Mouse (Mus musculus) heart, embryonic 14.5 days (tissue): Measurements from ENCODE around the gene Ptpa. TPM values are rescaled to one million over a fixed set of nuclear protein-coding genes. Genes with fewer than 3 reads are reported as not detected.

Experiments used
- ATAC-seq: fragments of 200-750 bp; cut with Nextera tagmentation; 2 replicates; pipeline ENCODE4 v1.8.0; 2017; ENCODE audit warnings: low read depth, moderate TSS enrichment; ENCODE audit not compliant: insufficient number of reproducible peaks, insufficient read depth, low FRiP score
- H3K27ac ChIP-seq, 2 experiments: fragments of 200-500 bp in 1 of 2; fragments of 300-500 bp in 1 of 2; sonication (generic) in 1 of 2; replicated peaks in 1 of 2; 2 replicates each; pipeline ENCODE4 v1.5.1; 2012 to 2014; ENCODE audit warnings: low read depth in 2 of 2, low read length in 2 of 2, control low read depth in 1 of 2, mild to moderate bottlenecking in 1 of 2, mixed read lengths in 1 of 2; ENCODE audit not compliant: control insufficient read depth in 1 of 2, insufficient read depth in 1 of 2
- H3K27me3 ChIP-seq: fragments of 300-500 bp; sonication (generic); 2 replicates; pipeline ENCODE4 v1.6.1; 2014; ENCODE audit warnings: mild to moderate bottlenecking, low read length, control low read depth; ENCODE audit not compliant: control insufficient read depth, insufficient read depth
- H3K36me3 ChIP-seq: fragments of 300-500 bp; sonication (generic); 2 replicates; pipeline ENCODE4 v1.6.1; 2014; ENCODE audit warnings: mild to moderate bottlenecking, control low read depth, low read length, mixed read lengths; ENCODE audit not compliant: control insufficient read depth, insufficient read depth
- H3K4me1 ChIP-seq, 2 experiments: fragments of 200-500 bp in 1 of 2; fragments of 300-500 bp in 1 of 2; sonication (generic) in 1 of 2; 2 replicates each; pipeline ENCODE4 v1.6.1; 2012 to 2014; ENCODE audit warnings: low read length in 2 of 2, control low read depth in 1 of 2, mixed read lengths in 1 of 2; ENCODE audit not compliant: control insufficient read depth in 2 of 2, insufficient read depth in 2 of 2
- H3K4me2 ChIP-seq: fragments of 300-500 bp; sonication (generic); 2 replicates; pipeline ENCODE4 v1.6.1; 2014; ENCODE audit warnings: mild to moderate bottlenecking, low read length
- H3K4me3 ChIP-seq, 2 experiments: fragments of 200-500 bp in 1 of 2; fragments of 300-500 bp in 1 of 2; sonication (generic) in 1 of 2; 2 replicates each; pipeline ENCODE4 v1.5.1; 2012 to 2014; ENCODE audit warnings: low read length in 2 of 2, mild to moderate bottlenecking in 2 of 2, control low read depth in 1 of 2, low read depth in 1 of 2, moderate library complexity in 1 of 2; ENCODE audit not compliant: control insufficient read depth in 1 of 2, insufficient read depth in 1 of 2
- H3K9ac ChIP-seq: fragments of 300-500 bp; sonication (generic); 2 replicates; pipeline ENCODE4 v1.6.1; 2014; ENCODE audit warnings: mild to moderate bottlenecking, low read length
- H3K9me3 ChIP-seq: fragments of 300-500 bp; sonication (generic); 2 replicates; pipeline ENCODE4 v1.6.1; 2016; ENCODE audit warnings: low read length, control low read depth; ENCODE audit not compliant: control insufficient read depth
- WGBS: fragments of 180-500 bp; shearing (Covaris S2); extraction: QIAGEN DNeasy Blood & Tissue Kit; methylation state at CpG from one replicate; pipeline ENCODE4 v1.1.7; 2014; 5-methylcytosine and 5-hydroxymethylcytosine counted together
- polyA plus RNA-seq: library from polyadenylated mRNA; unstranded; fragments of >200 nt; fragmentation: Nextera tagmentation; extraction: Ambion mirVana; gene quantifications from 2 replicates; pipeline ENCODE4 v1.2.1, GENCODE M21; 2014

Gene Ptpa
- polyA plus RNA-seq, 1 experiment from 2014 or later, result 61.2 TPM

DNA sequence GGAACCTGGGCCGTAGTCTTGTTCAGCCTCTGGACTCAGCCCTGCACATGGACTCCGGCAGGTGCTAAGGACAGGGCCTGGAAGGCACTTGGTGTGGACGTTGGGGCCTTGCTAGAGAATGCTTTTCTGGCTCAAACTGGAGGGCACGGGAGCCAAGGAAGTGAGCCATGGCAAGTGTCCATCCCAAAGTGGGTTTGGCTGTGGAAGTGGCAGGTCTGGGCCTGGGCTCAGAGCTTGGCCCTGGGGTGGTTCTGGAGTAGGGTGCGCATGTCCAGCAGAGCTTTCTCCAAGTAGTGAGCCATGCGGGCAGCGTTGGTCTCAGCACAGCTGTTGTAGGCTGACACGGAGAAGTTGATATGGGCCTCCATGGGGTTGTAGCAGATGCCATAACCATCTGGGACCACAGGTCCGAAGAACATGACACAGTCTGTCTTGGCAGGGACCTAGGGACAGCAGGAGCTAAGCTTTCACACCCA lies 13.4 kb upstream of the Ptpa start:
- no peak overlapping the region for H3K4me2 ChIP-seq
- no peak overlapping the region for H3K9ac ChIP-seq
- H3K9me3 ChIP-seq, result no peaks in the 10 kb centered on the region
- H3K27me3 ChIP-seq, result no peaks in the 10 kb centered on the region
- no peak for ATAC-seq
- peaks cover 2 to 10% of the 10 kb centered on the region in 2 experiments; a peak in 2 of 4 replicates for H3K4me1 ChIP-seq
- 90% methylated on average over 9 of the region's 9 CpGs for WGBS
- no peak overlapping the region for H3K27ac ChIP-seq
- H3K4me3 ChIP-seq, result no peak overlapping the region
- peaks cover 99% of the 10 kb centered on the region for H3K36me3 ChIP-seq

DNA sequence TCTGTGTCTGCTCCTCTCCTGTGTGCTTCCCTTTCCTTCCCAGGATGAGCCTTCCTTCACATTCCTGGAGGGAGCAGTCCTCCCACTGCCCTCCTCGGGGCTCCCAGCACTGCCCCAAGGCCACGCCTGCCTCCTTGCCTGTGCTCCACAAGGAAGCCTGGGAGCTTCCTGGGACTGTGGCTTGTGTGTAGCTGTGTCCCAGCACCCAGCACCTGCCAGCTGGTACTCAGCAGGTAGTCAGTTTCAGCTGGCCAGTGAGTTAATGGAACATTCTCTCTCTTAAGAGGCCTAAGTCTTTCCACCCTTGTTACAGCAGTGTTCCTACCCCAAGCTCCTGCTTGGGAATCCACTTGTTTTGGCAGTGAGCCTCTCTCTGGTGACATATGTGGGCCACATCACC lies 13.0 kb upstream of the Ptpa start:
- no peak for ATAC-seq
- H3K36me3 ChIP-seq, result peaks cover 99% of the 10 kb centered on the region

DNA sequence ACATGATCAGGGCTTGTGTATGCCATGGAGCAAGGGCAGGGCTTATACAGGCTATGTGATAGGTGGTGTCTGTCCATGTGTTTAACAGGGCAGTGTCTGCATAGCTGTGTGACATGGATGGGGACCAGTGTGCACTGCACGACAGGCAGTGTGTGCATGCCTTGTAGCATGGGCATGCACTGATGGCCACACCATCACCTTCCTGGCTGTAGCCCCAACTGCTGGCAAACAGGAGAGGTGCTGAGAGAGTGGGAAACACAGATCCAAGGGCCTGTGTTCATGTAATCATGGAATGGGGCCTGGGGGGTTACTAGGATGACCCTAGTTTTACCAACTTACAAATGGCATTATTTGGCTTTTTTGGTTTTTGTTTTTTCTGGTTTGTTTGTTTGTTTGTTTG lies 12.0 kb upstream of the Ptpa start:
- Histone ChIP-seq H3K4me3 (no peak overlapping the region), H3K27ac (no peak overlapping the region), H3K9me3 (no peaks in the 10 kb centered on the region), H3K4me2 (no peak overlapping the region), H3K4me1 (peaks cover 2 to 10% of the 10 kb centered on the region in 2 experiments; a peak in 3 of 4 replicates), H3K27me3 (no peaks in the 10 kb centered on the region), H3K36me3 (peaks cover 99% of the 10 kb centered on the region), H3K9ac (no peak overlapping the region)
- ATAC-seq, result no peak
- 84% methylated on average over 1 of the region's 1 CpGs for WGBS

More for the DNA sequence above, 13.0 kb upstream of the Ptpa start:
- Histone ChIP-seq H3K9me3 (no peaks in the 10 kb centered on the region), H3K4me2 (no peak overlapping the region), H3K27me3 (no peaks in the 10 kb centered on the region), H3K4me1 (peaks cover 2 to 10% of the 10 kb centered on the region in 2 experiments; a peak in 2 of 4 replicates), H3K27ac (no peak overlapping the region), H3K9ac (no peak overlapping the region), H3K4me3 (no peak overlapping the region)
- WGBS, result 62% methylated on average over 2 of the region's 2 CpGs

DNA sequence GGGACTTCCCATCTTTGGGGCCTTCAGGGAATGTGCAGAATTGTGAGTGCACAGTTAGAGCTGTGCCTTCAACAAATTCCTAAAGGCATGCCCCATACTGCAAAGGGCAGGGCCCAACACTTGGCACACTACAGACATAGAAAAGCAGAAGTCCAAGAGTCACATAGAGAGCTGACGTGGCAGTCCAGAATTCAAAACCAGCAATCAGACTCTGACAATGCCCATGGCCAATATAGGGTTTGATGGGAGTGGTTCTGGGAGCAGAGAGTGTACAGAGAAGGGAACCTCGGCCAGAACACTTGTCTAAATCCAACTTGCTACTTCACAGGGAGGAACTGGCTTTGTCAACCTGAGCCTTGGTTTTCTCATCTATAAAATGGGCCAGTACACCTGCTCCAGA lies 8.6 kb upstream of the Ptpa start:
- WGBS, result 90% methylated on average over 2 of the region's 2 CpGs
- peaks cover 98% of the 10 kb centered on the region for H3K36me3 ChIP-seq

DNA sequence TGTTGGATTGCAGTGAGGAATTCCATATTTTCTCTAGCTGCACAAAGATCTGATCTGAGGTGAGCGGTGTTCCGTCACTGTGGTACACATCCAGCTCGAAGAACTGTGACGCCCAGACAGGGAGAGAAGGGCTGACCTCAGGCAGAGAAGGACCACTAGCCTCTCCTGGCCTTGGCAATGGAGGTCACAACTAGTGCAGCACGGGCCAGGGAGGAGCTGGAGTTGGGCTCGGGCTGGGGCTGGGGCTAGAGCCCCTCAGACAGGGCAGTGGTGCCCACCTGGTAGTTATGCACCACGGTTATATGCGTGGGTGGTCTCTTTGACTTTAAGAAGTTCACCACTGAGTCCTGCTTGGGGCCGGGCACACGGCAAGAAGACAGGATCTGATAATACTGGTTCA lies 8.1 kb upstream of the Ptpa start:
- Histone ChIP-seq H3K4me3 (no peak overlapping the region), H3K27ac (no peak overlapping the region), H3K9ac (no peak overlapping the region), H3K4me2 (no peak overlapping the region), H3K27me3 (no peaks in the 10 kb centered on the region), H3K9me3 (no peaks in the 10 kb centered on the region), H3K4me1 (peaks cover 8 to 17% of the 10 kb centered on the region in 2 experiments), H3K36me3 (peaks cover 98% of the 10 kb centered on the region)
- 85% methylated on average over 10 of the region's 10 CpGs for WGBS
- no peak for ATAC-seq

More for the DNA sequence above, 8.6 kb upstream of the Ptpa start:
- ATAC-seq, result no peak
- Histone ChIP-seq H3K27me3 (no peaks in the 10 kb centered on the region), H3K4me1 (peaks cover 8 to 17% of the 10 kb centered on the region in 2 experiments), H3K9ac (no peak overlapping the region), H3K4me2 (no peak overlapping the region), H3K27ac (no peak overlapping the region), H3K4me3 (no peak overlapping the region), H3K9me3 (no peaks in the 10 kb centered on the region)

DNA sequence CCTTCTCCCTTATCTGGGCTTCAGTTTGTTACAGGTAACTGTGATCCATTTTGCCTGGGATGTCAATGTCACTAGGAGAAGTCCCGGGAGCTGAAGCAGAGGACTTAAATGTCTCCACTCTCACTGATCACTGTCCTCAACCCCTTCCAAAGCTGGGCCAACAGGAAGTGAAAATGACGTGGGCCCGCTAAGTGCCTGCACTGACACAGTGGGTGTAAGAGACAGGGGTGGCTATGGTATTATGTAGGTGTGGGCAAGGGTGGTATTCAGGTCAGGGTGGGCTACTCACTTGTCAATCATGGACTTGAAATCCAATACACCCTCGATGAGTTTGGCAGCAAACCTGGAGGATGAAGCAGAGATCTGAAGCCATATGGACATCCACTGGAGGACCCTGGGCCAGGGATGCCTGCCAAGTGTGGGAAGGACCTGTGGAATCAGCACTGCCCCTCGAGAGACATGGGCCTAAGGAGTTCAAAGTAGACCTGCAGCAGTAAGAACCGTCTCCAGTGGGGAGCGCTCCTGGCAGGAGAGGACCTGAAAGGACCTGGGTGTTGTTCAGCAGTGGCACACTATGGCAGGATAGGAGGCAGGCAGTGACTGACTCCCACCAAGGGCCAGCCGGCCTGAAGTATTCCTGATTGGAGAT lies 7.3 kb upstream of the Ptpa start:
- Histone ChIP-seq H3K27ac (peak overlapping the region in 1 of 2 experiments; percentile 74; a peak in 1 of 4 replicates), H3K27me3 (no peaks in the 10 kb centered on the region), H3K4me2 (no peak overlapping the region), H3K9me3 (no peaks in the 10 kb centered on the region), H3K4me3 (no peak overlapping the region), H3K4me1 (peaks cover 9 to 20% of the 10 kb centered on the region in 2 experiments), H3K9ac (no peak overlapping the region), H3K36me3 (peaks cover 95% of the 10 kb centered on the region)
- ATAC-seq, result no peak
- 78% methylated on average over 8 of the region's 8 CpGs for WGBS

DNA sequence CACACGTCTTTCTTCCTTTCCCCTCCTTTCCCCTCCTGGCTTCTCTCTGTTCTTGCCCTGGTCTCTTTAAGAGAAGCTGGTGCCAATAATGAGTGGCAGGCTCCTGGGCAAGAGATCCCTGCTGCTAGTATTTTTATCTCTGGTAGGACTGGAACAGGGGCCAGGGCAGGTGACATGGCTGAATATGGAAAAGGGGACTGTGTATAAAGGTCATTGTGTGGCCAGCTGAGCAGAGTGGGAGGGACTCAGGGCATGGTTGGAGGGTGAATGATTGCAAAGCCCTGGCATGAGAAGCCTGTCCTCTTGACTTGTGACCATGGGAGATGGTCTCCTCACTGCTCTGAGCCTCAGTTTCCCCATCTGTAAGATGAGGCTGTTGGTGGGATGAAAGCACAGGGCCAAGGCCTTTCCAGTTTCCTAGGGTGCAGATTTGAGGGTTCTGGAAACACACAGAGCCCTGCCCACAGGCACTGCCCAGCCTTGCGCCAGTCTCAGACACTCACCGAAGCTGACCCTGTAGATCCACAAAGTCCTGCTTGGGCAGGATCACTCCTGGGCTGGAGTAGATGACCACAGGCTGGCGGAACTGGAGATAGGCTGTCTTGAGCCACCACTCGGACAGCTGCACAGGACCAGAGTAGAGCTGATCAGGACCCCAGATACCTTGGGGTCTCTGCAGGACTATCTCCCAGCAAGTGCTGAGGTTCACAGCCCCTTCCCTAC lies 6.2 kb upstream of the Ptpa start:
- H3K4me2 ChIP-seq, result no peak overlapping the region
- peak; percentile 68; the same call in 1 of the 2 replicates for ATAC-seq
- no peak overlapping the region for H3K4me3 ChIP-seq
- peak overlapping the region; percentile 12 to 74; a peak in 3 of 4 replicates for H3K27ac ChIP-seq
- H3K9me3 ChIP-seq, result no peaks in the 10 kb centered on the region
- peak overlapping the region; percentile 38; the same call in 1 of the 2 replicates for H3K9ac ChIP-seq
- no peaks in the 10 kb centered on the region for H3K27me3 ChIP-seq
- peaks cover 17 to 31% of the 10 kb centered on the region in 2 experiments for H3K4me1 ChIP-seq
- 87% methylated on average over 5 of the region's 5 CpGs for WGBS
- peaks cover 85% of the 10 kb centered on the region for H3K36me3 ChIP-seq
